In the genomic region with DNA sequence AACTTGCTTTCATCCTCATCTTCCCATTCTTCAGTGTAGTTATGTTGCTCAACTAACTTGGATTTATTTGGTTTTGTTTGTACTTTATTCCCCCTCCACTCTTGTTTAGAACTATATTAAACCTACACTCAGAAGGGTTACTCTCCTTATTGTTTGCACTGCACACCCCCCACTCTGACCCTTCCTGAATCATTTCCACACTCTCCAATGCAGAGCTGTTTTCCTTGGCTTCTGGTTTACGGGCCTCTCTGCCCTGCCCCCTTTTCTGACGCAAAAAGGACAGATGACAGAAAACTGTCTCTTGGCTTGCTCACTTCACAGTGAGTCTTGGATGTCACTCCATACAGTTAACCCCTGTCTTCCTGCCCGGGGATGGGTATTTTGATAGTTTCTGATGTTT, we compare ENCODE assay signal across 16 mouse cellular contexts. TPM values are rescaled to one million over a fixed set of nuclear protein-coding genes. Genes with fewer than 3 reads are reported as not detected.
"Had no signal": no experiment of that assay in that cellular context is flagged by ENCODE, and none has a peak within 500 bp of the region (broad histone marks: within the 10 kb centered on the region; RNA-seq: fewer than 3 reads in every experiment).

No protein-coding gene starts in this region.

- H3K36me3 ChIP-seq: limb, embryonic 10.5 days; liver, embryonic 15.5 days; midbrain, embryonic 15.5 days; neural tube, embryonic 13.5 days had no signal

- ATAC-seq: midbrain, embryonic 15.5 days had no signal

- DNase-seq: kidney, adult 2 months; lung, adult 2 months; retina, postnatal 1 day; right cerebral cortex, postnatal 4 days; spleen, adult 18-20 months; thymus, adult 18-20 months; thymus, postnatal 14 days had no signal

- H3K27me3 ChIP-seq: liver, embryonic 15.5 days; midbrain, embryonic 15.5 days; neural tube, embryonic 13.5 days had no signal

- H3K27ac ChIP-seq: left cerebral cortex, adult 2 months; limb, embryonic 10.5 days; liver, embryonic 15.5 days; midbrain, embryonic 15.5 days; neural tube, embryonic 13.5 days had no signal

- H3K9ac ChIP-seq: liver, embryonic 15.5 days; midbrain, embryonic 15.5 days; neural tube, embryonic 13.5 days had no signal

- H3K4me1 ChIP-seq: liver, embryonic 15.5 days; megakaryocyte, embryonic 14.5 days; midbrain, embryonic 15.5 days had no signal

- H3K4me2 ChIP-seq: liver, embryonic 11.5 days; liver, embryonic 15.5 days; midbrain, embryonic 11.5 days; midbrain, embryonic 15.5 days; neural tube, embryonic 13.5 days had no signal

- H3K4me3 ChIP-seq: left cerebral cortex, adult 2 months; limb, embryonic 10.5 days; liver, embryonic 15.5 days; megakaryocyte, embryonic 14.5 days; midbrain, embryonic 15.5 days; neural tube, embryonic 13.5 days had no signal

- H3K9me3 ChIP-seq: limb, embryonic 10.5 days; liver, embryonic 15.5 days; megakaryocyte, embryonic 14.5 days; midbrain, embryonic 15.5 days; neural tube, embryonic 13.5 days had no signal

RNA-seq across cellular contexts. Expression of a gene that starts 38.5 kb away (rescaled TPM):
- polyA plus RNA-seq: macrophage had no signal
